7 mouse cellular contexts compared by ENCODE assay signal in genomic region chr4:59870859-59871591, GRCm38 (mm10). TPM values are rescaled to one million over a fixed set of nuclear protein-coding genes. Genes with fewer than 3 reads are reported as not detected.
DNase-seq lines count a peak whose midpoint lies in the region; ATAC-seq lines count a peak whose summit lies in the region.

No protein-coding gene starts in this region.

- H3K4me1 ChIP-seq in hindbrain, embryonic 16.5 days (ENCODE audit: control insufficient read depth, insufficient read depth, low read depth, low read length) = peaks cover 3% of the 10 kb centered on the region; the same call in 1 of the 2 replicates

- H3K4me2 ChIP-seq in hindbrain, embryonic 16.5 days (ENCODE audit: low read length) = no peak overlapping the region

- no peaks in the 10 kb centered on the region for H3K9me3 ChIP-seq in hindbrain, embryonic 16.5 days (ENCODE audit: control insufficient read depth, low read length)

- WGBS in hindbrain, embryonic 16.5 days = 62% methylated on average over 9 of the region's 9 CpGs
- 42% methylated on average over 9 of the region's 9 CpGs for WGBS in macrophage (ENCODE audit: missing documents)

- DNase-seq in ZHBTc4 (ENCODE audit: low read depth, low spot score) = peak; percentile 82
- peak; percentile 81 to 91 for DNase-seq in cerebellum, postnatal 36 days
- DNase-seq in gastrocnemius, adult 18-20 months (ENCODE audit: low spot score) = peak; percentile 83
- peak; percentile 80 for DNase-seq in left cerebral cortex, adult 11 months (ENCODE audit: low spot score)
- peak; percentile 85 for DNase-seq in right cerebral cortex, postnatal 14 days

- H3K79me2 ChIP-seq in macrophage (ENCODE audit: inconsistent target) = peaks cover 95% of the 10 kb centered on the region

- no peak overlapping the region for H3K9ac ChIP-seq in hindbrain, embryonic 16.5 days (ENCODE audit: low read depth, low read length)

- no peak overlapping the region for H3K27ac ChIP-seq in hindbrain, embryonic 16.5 days (ENCODE audit: low read depth, low read length)
- peak overlapping the region; percentile 52 for H3K27ac ChIP-seq in macrophage

- ATAC-seq in hindbrain, embryonic 16.5 days = peak; percentile 75

- no peaks in the 10 kb centered on the region for H3K27me3 ChIP-seq in hindbrain, embryonic 16.5 days (replicated peaks; ENCODE audit: control insufficient read depth, insufficient read depth, low read length)

- H3K4me3 ChIP-seq in hindbrain, embryonic 16.5 days (ENCODE audit: low read length) = no peak overlapping the region
- H3K4me3 ChIP-seq in macrophage (ENCODE audit: inconsistent target) = no peak overlapping the region

- no peaks in the 10 kb centered on the region for H3K36me3 ChIP-seq in hindbrain, embryonic 16.5 days (ENCODE audit: control insufficient read depth, insufficient read depth, low read length)
- H3K36me3 ChIP-seq in macrophage (ENCODE audit: inconsistent target) = 0 out of 2 replicates have a peak, but pooled peaks cover 10% of the 10 kb centered on the region

RNA-seq across cellular contexts. Expression of gene Slc46a2, which starts 43.8 kb away (rescaled TPM):
- not detected for total RNA-seq in gastrocnemius, adult 18-20 months (2021)
- 0.06 TPM in 1 of 2 replicates, not detected in the other for polyA plus RNA-seq in hindbrain, embryonic 16.5 days (2015; fragmentation: Nextera tagmentation; extraction: Ambion mirVana)
- not detected for total RNA-seq in macrophage (2018; cell fraction: chromatin; rRNA removed)
- total RNA-seq in macrophage (2018; cell fraction: cytosol; rRNA removed) = not detected
- total RNA-seq in macrophage (2018; cell fraction: nucleus; rRNA removed) = not detected
- not detected in 3 replicates for polyA plus RNA-seq in macrophage (2018)
